Mouse (Mus musculus): Measurements from ENCODE around the gene Gfod1.
A peak's percentile ranks its signal among the peaks of the same experiment; 100 is the strongest.

Gene Gfod1

DNA sequence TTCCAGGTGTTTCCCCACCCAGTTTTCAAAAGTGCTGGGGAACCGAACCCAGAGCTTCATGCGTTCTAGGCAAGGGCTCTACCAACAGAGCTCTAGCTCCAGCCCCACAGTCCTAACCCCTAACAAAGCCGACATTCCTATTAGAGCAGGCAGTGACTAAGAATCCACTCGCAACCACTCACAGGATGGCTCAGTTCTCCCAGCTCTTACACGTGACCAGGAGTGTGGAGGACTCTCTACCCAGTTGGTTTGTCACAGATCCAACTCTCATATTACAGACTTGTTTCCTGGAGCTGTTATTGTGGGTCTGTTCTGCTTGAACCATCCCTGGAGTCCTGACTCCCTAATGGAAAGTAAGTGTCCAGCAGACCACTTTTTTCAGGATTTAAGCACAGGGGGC lies 40.3 kb downstream of the Gfod1 start:
- DNase-seq (ENCODE audit: low read depth): peak; percentile 53

DNA sequence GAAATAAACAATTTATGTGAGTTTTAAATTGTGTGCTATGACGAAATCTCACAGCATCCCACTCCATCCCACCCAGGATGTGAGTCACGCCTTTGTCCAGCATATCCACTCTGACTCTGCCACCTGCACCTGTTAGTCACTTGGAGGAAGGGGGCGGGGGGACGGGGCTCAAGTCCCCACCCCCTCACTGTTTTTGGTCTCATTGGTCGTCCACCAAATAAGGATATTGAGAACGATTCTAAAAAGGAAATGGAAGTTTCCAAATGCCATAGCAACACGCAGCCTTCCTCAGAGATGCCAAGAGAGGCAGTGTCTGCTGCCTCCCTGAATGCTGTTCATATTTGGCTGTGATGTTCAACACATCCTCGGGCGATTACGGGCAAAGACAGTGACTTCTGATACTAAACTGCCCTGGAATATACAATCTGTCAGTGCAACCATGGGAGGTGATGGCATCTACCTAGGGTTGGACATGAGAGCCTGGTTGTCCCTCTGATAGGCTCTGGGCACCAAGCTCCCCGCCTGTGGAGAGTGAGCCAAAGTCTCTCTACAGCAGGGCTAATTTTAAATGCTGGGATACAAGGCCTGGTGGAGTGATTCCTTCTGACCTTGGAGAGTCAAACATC lies 41.7 kb downstream of the Gfod1 start:
- DNase-seq (ENCODE audit: low read depth): peak; percentile 78

DNA sequence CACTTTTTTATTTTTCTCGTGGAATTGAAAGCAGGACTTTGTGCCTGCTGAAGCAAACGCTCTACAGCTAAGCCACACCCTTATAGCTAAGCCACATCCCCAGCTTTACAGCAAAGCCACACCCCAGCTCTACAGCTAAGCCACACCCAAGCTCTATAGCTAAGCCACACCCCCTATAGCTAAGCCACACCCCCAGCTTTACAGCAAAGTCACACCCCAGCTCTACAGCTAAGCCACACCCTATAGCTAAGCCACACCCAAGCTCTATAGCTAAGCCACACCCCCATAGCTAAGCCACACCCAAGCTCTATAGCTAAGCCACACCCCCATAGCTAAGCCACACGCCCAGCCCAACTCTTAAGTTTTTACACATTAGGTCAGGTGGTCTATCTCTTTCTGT lies 42.7 kb downstream of the Gfod1 start:
- DNase-seq (ENCODE audit: low read depth): peak; percentile 41

DNA sequence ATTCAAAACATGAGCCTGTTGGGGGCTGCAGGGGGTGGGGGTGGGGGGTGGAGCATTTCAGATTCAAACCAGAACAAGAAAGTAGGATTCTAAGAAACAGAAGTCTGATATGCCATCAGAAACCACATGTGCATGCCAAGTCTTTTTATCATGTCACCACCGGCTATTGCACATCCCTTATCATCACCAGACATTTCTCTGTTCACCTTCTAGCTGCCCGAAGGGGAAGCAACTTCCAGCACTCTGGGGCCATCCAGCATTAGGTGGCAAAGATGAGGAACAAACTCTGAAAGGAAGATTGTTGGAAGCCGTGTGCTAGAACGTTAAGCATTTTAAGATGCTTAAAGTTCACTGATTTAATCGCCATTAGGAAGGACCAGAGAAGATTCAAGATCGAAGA lies 43.2 kb downstream of the Gfod1 start:
- no peak for DNase-seq (ENCODE audit: low read depth)

DNA sequence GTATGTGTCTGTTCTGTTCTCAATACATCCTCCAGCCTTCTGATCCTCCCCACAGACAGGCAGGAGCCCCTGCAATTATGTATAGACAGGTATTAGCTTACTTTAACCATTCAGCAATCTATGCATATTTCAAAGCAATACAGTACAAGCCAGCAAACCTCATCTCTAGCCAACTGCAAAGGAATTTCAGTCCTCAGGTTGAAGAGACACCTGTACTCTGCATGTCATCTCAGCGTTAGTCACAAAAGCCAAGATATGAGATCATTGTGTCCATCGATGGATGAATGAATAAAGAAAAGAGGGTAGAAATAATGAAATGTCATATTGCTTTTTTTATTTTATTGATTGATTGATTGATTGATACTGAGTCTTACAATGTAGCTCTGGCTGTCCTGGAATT lies 47.5 kb downstream of the Gfod1 start:
- DNase-seq (ENCODE audit: low read depth): no peak

DNA sequence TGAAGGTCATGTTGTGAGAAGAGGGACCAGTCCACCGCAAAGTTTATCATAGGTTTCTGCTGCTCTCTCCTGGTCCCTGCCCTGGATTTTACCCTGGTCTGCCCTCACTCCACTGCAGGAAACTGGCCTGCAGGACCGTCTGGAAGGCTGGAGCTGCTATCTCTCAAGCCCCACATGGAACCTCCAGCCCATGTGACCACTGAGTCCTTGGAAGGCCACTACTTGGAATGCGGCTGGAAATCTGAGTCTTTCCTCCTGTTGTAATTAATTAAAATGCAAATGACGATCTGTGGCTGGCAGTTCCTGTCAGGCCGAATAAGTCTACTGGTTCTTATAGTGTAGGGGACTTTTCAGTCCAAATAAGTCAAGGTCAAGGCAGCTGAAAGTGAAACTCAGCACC lies 50.4 kb downstream of the Gfod1 start:
- DNase-seq (ENCODE audit: low read depth): no peak

DNA sequence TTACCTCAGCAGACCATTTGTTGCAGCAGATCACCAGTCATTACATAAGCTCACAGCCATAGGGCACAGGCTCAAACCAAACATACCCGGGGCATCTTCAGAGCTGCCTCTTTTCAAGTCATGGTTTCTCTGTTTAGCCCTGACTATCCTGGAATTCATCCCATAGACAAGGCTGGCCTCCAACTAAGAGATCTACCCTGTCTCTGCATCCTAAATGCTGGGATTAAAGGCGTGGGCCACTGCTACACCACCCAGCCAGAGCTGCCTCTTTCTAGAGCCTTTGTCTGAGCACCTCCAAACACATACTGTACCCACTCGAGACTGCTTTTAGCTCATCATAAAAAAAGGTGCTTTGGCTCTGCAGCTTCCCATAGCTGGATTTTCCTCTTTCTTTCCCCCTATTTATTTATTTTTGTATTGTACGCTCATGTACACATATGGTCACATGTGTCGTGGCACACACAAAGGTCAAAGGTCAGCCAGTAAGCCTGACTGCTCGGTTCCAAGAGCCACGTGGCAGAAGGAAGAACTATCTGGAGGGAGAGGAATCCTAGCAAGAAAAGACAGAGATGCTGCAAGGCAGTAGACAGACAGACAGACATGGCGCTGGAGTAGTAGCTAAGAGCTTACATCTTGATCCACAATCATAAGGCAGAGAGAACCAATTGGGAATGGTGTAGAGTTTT lies 51.7 kb downstream of the Gfod1 start:
- DNase-seq (ENCODE audit: low read depth): no peak

DNA sequence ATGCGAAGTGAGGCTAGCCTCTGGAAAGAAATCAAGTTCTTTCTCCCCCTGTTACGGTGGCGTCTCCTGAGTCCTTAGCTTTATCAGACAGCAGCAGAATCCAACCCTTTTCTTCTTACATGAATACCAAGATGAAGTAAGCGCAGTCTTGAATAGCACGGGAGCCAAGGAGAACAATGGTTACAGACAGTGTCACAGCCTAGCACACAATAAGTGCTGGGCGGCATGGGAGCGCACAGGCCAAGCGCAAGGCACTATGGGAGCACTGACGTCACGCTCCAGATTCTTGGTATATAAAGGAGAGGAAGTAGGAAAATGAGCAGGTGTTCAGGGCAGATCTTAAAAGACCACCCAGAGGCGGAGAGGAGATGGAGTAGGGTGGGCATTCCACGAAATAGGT lies 52.6 kb downstream of the Gfod1 start:
- DNase-seq (ENCODE audit: low read depth): no peak

DNA sequence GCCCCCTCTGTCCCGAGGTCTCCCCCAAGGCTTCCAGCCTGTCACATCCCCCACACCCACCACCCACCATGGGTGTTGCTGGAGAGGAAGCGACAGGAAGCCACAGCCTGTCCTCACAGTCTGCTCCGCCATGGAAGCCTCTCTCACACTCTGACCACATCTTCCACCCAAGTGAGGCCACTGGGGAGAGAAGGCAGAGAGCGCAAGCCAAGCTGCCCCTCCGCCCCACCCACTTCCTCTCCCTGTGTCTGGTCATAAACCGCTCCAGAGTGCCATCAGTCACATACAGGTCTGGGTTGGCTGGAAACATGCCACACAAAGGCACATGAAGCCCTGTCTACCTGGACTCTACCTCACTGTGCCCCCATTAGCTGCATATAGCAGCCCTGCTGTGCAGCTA lies 53.3 kb downstream of the Gfod1 start:
- DNase-seq (ENCODE audit: low read depth): no peak

DNA sequence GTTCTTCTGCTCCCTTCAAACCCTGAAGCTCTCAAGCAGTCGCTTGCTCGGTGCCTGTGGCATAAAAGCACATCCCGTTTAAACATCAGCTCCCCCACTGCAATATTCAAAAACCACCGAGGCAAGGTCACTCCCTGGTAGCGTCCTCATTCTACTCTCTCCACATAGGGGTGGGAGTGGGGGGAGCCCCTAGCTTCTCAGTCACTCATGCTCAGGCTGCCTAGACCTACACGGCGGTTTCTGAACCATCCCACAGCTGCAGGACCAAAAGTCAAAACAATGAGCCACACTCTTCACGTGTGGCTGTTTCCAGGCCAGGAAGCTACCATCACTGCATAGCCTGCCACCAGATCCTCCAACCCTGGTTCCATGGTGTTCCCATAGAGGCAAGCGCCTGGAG lies 53.9 kb downstream of the Gfod1 start:
- no peak for DNase-seq (ENCODE audit: low read depth)

DNA sequence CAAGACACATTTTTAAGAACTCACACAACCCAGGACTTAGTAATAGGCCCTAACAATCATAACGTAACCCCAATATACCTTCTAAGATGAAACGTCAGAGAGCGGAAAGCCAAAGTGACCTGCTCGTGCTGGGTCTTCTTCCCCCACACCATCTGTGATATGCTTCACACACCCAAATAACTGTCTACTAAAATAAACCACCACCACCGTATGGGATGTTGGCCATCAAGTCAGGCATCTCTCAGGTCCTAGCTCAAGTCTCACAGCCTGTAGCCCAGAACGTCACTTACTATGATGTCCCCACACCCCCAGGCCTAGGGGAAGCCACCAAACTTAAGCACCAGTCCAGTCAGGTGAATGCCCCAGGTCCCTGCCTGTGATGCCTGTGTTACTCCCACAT lies 55.6 kb downstream of the Gfod1 start:
- no peak for DNase-seq (ENCODE audit: low read depth)

DNA sequence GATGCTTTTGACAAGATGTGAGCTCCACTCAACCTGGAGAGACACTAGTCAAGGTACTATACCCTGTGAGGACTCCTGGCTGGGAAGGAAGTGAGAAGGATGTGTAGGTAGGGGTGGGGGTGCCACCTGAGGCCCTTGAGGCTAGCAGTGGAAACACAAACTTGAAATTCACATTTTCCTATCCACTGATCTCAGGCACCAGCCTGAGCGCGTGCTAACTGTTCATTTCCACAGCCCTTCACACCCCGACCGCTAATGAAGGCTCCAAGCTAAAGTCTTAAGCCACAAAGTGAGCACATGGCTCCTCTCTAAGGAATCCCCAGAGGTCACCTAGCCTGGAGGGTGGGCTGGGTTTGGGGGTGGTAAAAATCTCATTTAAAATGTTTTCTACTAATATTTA lies 57.1 kb downstream of the Gfod1 start:
- DNase-seq (ENCODE audit: low read depth): no peak

DNA sequence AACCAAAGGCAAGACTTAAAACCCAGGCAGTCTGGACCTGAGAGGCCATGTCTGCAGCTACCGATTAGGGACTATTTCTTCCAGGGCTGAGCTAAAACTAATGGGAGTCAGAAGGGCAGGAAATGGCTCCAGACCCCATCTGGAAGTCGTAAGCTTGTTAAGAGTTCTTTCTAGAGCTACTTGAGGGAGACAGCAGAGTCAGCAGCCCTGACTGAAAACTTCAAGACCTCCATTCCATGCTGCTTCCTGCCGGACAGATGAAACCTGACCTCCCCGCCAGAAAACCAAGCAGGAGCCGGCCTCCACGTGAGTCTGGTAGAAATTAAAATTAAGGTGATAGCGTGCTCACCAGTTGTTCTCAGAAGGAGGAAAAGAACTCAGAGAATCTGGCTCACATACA lies 60.2 kb downstream of the Gfod1 start:
- peak; percentile 53 for DNase-seq (ENCODE audit: low read depth)

DNA sequence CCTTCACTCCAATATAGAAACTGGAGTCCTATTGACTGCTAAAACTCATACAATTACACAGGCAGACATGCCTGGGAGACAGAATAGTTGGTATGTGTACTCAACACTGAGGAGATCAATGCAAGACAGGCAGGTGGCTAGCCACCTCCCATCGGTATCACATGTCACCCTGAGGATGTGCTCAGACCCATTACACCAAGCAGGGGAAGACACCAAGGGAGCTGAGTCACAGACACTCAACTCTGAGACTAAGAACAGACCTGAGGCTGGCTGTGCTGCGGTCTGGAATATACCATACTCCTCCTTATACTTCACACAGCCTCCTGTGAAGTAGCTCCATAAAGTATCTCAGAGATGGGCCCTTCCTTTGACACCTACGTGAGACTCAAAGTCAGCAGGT lies 60.7 kb downstream of the Gfod1 start:
- no peak for DNase-seq (ENCODE audit: low read depth)

DNA sequence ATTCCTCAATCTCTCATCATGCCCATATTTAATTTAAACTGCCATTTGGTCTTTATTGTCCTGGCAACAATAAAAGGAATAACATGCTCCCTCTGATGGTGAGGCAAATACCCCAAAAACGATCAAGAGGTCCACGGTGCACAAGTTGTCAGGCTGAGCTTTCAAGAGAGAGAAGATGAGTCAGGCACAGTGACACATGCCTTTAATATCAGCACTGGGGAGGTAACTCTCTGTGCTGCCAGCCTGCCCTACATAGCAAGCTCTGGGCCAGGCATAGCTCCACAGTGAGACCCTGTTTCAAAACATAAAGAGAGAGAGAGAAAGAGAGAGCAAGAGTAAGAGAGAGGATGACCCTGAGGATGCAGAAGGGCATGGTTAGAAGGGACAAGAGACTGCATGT lies 62.2 kb downstream of the Gfod1 start:
- no peak for DNase-seq (ENCODE audit: low read depth)

DNA sequence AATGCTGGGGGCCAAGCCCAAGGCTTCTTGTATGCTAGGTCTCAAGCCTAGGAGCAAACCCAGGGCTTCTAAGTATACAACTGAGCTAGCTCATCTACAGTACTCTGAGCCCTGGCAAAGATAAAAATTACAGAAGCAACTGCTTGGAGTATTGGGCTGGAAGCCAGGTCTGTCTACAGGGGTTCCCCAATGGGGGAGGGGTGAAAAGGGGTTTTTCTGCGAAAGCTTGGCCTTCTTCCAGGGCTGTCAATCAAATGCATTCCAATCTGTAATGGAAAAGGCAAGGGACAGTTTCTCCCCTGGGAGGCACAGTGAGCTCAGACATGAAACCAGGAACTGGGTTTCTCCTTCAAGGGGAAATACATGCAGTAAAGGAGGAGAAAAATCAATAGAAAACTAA lies 62.9 kb downstream of the Gfod1 start:
- peak; percentile 67 for DNase-seq (ENCODE audit: low read depth)

DNA sequence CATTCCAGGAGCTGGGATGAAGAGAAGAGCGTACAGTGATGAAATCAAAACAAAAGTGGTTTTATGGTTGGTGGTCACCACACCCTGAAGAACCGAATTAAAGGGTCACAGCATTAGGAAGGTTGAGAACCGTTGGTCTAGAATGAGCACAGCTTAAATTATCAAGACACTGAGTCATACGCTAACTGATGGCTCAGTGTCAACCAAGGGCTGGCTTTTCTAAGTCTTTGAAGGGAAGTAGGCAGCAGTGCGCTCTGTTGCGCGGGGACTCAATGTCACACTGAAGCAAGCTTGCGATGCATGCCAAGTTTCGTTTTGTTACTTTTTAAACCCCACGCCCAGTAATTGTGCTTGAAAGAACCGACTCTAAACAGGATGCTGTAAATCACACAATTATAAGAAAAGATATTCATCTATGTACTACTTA lies 64.2 kb downstream of the Gfod1 start:
- DNase-seq (ENCODE audit: low read depth): peak; percentile 38

DNA sequence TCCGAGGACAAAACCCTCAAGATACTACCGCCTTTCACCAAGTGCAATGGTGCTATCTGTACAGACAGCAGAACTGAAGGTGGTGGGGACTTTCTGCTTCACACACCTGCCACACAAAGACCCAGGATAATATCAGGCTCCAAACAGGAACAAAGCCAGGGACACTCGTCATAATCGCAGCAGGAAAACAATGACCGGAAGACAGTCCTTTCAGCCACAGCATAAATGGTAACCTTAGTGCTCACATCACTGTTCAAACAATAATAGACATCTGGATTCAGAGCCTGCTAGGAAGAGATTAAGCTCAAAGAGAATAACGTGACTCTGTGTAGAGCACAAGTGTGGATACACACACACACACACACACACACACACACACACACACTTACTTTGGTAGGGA lies 67.3 kb downstream of the Gfod1 start:
- no peak for DNase-seq (ENCODE audit: low read depth)

DNA sequence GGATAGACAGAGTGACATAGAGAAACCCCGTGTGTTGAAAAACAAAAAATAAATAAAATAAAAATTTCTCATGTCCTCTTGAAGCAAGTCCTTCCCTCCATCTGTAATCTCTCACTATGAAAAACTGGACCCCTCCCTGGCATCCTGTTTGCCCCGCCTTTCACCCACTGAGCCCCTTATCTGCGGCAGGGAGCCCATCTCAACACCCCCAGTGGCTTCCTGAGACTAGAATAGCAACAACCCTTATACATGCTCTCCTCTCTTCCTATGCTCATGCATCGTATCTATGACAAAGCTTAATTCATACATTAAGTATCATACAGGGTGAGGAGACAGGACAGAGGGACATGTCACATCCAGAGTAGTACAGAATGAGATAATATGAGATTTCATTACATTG lies 68.0 kb downstream of the Gfod1 start:
- no peak for DNase-seq (ENCODE audit: low read depth)

DNA sequence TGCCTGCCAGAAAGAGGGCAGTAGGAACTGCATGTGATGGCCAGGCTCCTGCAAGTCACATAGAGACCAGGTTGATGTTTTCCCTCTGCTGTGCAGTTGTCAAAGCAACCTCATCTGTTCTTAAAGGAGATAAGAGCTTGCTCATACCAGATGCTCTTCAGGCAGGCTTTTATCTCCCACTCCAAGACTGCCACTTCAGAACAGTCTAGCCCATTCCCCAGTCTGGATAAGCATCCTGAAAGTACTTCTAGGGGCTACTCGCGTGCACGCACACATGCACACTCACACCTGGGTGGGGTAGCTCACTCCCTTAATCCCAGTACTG lies 68.4 kb downstream of the Gfod1 start:
- DNase-seq (ENCODE audit: low read depth): no peak

DNA sequence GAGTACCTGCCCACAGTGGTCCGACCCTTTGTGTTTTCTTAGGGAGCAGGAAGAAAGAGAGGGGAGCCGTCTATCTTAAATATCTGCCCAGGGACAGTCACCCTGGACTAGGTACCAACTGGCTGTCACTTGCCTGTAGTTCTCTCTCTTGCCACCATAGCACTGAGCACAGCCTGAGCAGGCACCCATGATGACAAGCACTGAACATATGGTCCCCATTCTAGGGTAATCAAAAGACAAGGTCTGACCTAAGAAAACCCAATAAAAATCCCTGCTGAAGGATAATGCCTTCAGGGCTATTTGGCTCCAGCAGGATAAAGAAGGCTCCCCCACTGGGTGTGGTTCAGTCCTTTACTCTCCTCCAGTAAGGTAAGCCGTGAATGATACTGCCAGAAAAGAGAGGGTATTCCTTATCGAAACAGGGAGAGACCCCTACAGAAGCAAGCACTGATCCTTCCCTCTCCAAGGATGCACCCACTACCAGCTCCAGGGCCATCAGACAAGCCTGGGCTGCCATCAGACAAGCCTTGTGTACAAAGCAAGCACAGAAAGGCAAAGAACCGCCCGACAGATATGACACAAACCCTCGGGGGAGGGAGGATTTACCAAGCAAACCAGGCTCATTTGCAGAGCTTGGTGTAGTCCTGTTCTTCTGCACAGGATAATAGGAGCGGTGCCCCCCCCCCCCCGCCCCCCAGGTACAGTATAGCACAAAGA lies 68.9 kb downstream of the Gfod1 start:
- DNase-seq (ENCODE audit: low read depth): no peak

DNA sequence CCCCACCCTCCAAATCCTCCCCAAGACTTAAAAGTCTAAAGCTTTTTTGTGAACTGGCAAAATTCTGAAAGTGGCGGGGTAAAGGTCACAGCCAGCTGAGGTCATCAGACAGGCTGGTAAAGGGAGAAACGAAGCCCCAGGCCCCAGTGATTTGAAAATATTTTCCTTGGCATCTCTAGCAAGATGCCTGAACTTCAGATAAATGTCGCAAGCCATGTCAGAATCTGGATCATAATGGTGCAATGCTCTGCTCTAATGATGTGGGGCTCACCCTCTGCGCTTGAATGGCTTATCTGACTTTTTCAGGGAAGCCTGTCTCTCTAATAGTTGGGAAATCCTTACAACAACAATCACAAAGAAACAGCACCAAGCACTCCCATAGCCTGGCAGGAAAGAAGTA lies 70.6 kb downstream of the Gfod1 start:
- peak; percentile 73 for DNase-seq (ENCODE audit: low read depth)

DNA sequence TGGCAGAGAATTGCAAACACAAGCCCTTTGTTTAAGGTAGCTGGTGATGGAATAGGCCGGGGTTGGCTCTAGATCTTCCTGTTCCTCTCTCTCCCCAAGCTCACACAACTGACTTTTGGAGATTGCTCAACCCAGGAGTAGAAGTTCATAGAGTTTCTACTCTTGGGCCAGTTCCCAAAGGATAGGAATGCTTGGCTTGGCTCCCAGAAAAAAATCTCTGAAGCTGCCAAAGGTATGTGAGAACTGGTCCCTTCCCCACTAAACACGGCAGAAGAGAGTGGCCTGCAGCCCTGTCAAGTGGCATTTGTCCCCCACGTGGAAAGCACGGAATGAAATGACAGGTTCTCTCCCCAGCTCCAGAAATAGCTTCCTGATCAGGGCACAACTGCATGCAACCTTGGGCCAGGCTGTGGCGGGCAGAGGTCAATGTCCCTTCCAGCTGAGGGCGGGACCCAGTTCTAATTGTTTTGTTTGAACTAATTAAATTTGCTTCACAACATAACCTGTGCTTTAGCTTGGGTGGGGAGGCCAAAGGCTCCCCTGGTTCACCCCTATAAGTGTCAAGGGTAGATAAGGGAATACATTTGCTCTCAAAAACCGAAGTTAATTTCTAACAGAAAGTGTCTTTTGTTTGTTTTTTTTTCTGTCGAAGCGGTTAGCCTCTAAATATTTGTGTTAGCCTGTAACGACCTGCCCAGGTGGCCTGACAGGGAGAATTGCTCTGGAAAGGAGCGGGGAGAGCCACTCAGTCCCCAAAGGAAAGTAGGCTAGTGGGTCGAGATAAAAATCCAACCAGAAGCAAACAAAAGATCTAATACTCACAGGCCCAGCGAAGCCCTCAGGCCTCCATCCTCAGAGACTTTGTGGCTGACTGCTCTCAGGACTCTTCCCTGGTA lies 71.8 kb downstream of the Gfod1 start:
- DNase-seq (ENCODE audit: low read depth): peak; percentile 90
